Mouse (Mus musculus) bone marrow, adult 2 months (tissue): ENCODE measurements around the gene Tshz2. TPM values are rescaled to one million over a fixed set of nuclear protein-coding genes. Genes with fewer than 3 reads are reported as not detected.
"Not testable (repeated sequence)": the region's sequence is repeated elsewhere in the genome, so short reads cannot be mapped to it uniquely, and the experiment has no call there.

Experiments
- H3K27ac ChIP-seq: fragments of 200-500 bp; 2 replicates; pipeline ENCODE4 v1.5.1; 2012; ENCODE audit warnings: low read depth, mild to moderate bottlenecking, control low read depth, inconsistent platforms, low read length; ENCODE audit not compliant: control insufficient read depth, poor library complexity, insufficient read depth
- H3K4me1 ChIP-seq: fragments of 200-500 bp; 2 replicates; pipeline ENCODE4 v1.6.1; 2011; ENCODE audit warnings: low read length; ENCODE audit not compliant: control insufficient read depth, insufficient read depth
- H3K4me3 ChIP-seq: fragments of 200-500 bp; replicated peaks from 2 replicates; pipeline ENCODE3; 2011; ENCODE audit warnings: mild to moderate bottlenecking, low read depth, low read length, control low read depth; ENCODE audit not compliant: control insufficient read depth
- CTCF ChIP-seq: fragments of 200-500 bp; IDR thresholded peaks from 2 replicates; pipeline ENCODE4 v1.5.1; 2011; ENCODE audit warnings: low read length, control low read depth; ENCODE audit not compliant: control insufficient read depth, insufficient read depth
- POLR2A ChIP-seq: fragments of 200-500 bp; IDR thresholded peaks from 2 replicates; pipeline ENCODE4 v1.6.1; 2011; ENCODE audit warnings: low read depth, mild to moderate bottlenecking, control low read depth, low read length, borderline replicate concordance; ENCODE audit not compliant: control insufficient read depth
- WGBS: fragments of 180-500 bp; shearing (Covaris S2); methylation state at CpG from one replicate; pipeline ENCODE4 v1.1.7; 2018; 5-methylcytosine and 5-hydroxymethylcytosine counted together
- polyA plus RNA-seq: library from polyadenylated mRNA; stranded (reverse); fragments of >200 nt; gene quantifications from 2 replicates; pipeline ENCODE4 v1.2.4, GENCODE M21; 2011; ENCODE audit warnings: low replicate concordance; ENCODE audit not compliant: missing spikeins, insufficient read depth, insufficient read length

Gene Tshz2
- polyA plus RNA-seq, 1 experiment, result 1.4 TPM

- Histone ChIP-seq H3K4me3 (no peak overlapping the region), H3K4me1 (no peaks in the 10 kb centered on the region), H3K27ac (no peak overlapping the region)
- 75% methylated on average over 5 of the region's 5 CpGs for WGBS
- TF ChIP-seq POLR2A (no peak), CTCF (no peak)
Observed at GRCm38 (mm10) chr2:169851606-169852005, 218.8 kb downstream of the Tshz2 start.

GRCm38 (mm10) chr2:169854491-169854890 lies 221.7 kb downstream of the Tshz2 start:
- Histone ChIP-seq H3K4me3 (no peak overlapping the region), H3K4me1 (no peaks in the 10 kb centered on the region), H3K27ac (no peak overlapping the region)
- 76% methylated on average over 11 of the region's 11 CpGs for WGBS
- TF ChIP-seq CTCF (no peak), POLR2A (no peak)

- H3K27ac ChIP-seq, H3K4me3 ChIP-seq, H3K4me1 ChIP-seq: not testable (repeated sequence)
Observed at GRCm38 (mm10) chr2:169857041-169857440, 224.2 kb downstream of the Tshz2 start.

- H3K4me1 ChIP-seq, result peaks cover 1% of the 10 kb centered on the region; the same call in 1 of the 2 replicates
- TF ChIP-seq CTCF (no peak), POLR2A (no peak)
- H3K27ac ChIP-seq, result no peak overlapping the region
- 70% methylated on average over 4 of the region's 4 CpGs for WGBS
- no peak overlapping the region for H3K4me3 ChIP-seq
Observed at GRCm38 (mm10) chr2:169859078-169859855, 226.5 kb downstream of the Tshz2 start.

GRCm38 (mm10) chr2:169860895-169861294 lies 228.1 kb downstream of the Tshz2 start:
- 33% methylated on average over 5 of the region's 5 CpGs for WGBS
- no peak for TF ChIP-seq CTCF
- no peak for TF ChIP-seq POLR2A

GRCm38 (mm10) chr2:169862701-169863100 lies 229.9 kb downstream of the Tshz2 start:
- Histone ChIP-seq H3K27ac (no peak overlapping the region), H3K4me1 (peaks cover 1% of the 10 kb centered on the region; the same call in 1 of the 2 replicates), H3K4me3 (no peak overlapping the region)
- WGBS, result 50% methylated on average over 6 of the region's 6 CpGs
- no peak for TF ChIP-seq CTCF

More at GRCm38 (mm10) chr2:169860895-169861294, 228.1 kb downstream of the Tshz2 start:
- Histone ChIP-seq H3K4me3 (no peak overlapping the region), H3K27ac (no peak overlapping the region), H3K4me1 (peaks cover 1% of the 10 kb centered on the region; the same call in 1 of the 2 replicates)

GRCm38 (mm10) chr2:169869468-169869867 lies 236.7 kb downstream of the Tshz2 start:
- TF ChIP-seq CTCF, result no peak
- TF ChIP-seq POLR2A, result no peak
- Histone ChIP-seq H3K4me1 (no peaks in the 10 kb centered on the region; the same call in 1 of the 2 replicates), H3K27ac (no peak overlapping the region), H3K4me3 (no peak overlapping the region)
- WGBS, result 9% methylated on average over 7 of the region's 7 CpGs

- Histone ChIP-seq H3K27ac (no peak overlapping the region), H3K4me1 (no peaks in the 10 kb centered on the region; the same call in 1 of the 2 replicates), H3K4me3 (no peak overlapping the region)
- 25% methylated on average over 5 of the region's 5 CpGs for WGBS
- no peak for TF ChIP-seq CTCF
- no peak for TF ChIP-seq POLR2A
Observed at GRCm38 (mm10) chr2:169870503-169870902, 237.7 kb downstream of the Tshz2 start.
